Mouse (Mus musculus) kidney, adult 2 months (tissue): ENCODE measurements around the gene Olfm1. TPM values are rescaled to one million over a fixed set of nuclear protein-coding genes. Genes with fewer than 3 reads are reported as not detected.

ENCODE experiments used
- DNase-seq: peaks from one replicate; pipeline ENCODE4 v3.0.0; 2021
- H3K27ac ChIP-seq: fragments of 200-500 bp; 2 replicates; pipeline ENCODE4 v1.5.1; 2012; ENCODE audit warnings: low read depth, low read length, control low read depth, inconsistent platforms; ENCODE audit not compliant: insufficient read depth
- H3K27me3 ChIP-seq: fragments of 200-500 bp; replicated peaks from 2 replicates; pipeline ENCODE4 v1.6.1; 2012; ENCODE audit warnings: mild to moderate bottlenecking, moderate library complexity, low read length, inconsistent platforms; ENCODE audit not compliant: control insufficient read depth, insufficient read depth
- H3K36me3 ChIP-seq: fragments of 200-500 bp; 2 replicates; pipeline ENCODE4 v1.6.1; 2012; ENCODE audit warnings: mild to moderate bottlenecking, moderate library complexity, low read length, inconsistent platforms; ENCODE audit not compliant: control insufficient read depth, insufficient read depth
- H3K4me1 ChIP-seq: fragments of 200-500 bp; 2 replicates; pipeline ENCODE4 v1.6.1; 2011; ENCODE audit warnings: low read length; ENCODE audit not compliant: control insufficient read depth, insufficient read depth
- H3K4me3 ChIP-seq: fragments of 200-500 bp; 2 replicates; pipeline ENCODE4 v1.5.1; 2011; ENCODE audit warnings: mild to moderate bottlenecking, low read depth, low read length, control low read depth; ENCODE audit not compliant: insufficient read depth
- CTCF ChIP-seq: fragments of 200-500 bp; conservative IDR thresholded peaks from 2 replicates; pipeline ENCODE4 v1.5.1; 2011; ENCODE audit warnings: low read depth, mild to moderate bottlenecking, control low read depth, low read length, moderate library complexity, mixed read lengths; ENCODE audit not compliant: insufficient read depth, insufficient read length
- POLR2A ChIP-seq: fragments of 200-500 bp; IDR thresholded peaks from one replicate; pipeline ENCODE4 v1.6.1; 2011; ENCODE audit warnings: low read depth, low read length, control low read depth
- WGBS: fragments of 180-500 bp; shearing (Covaris S2); methylation state at CpG from one replicate; pipeline ENCODE4 v1.1.7; 2018; 5-methylcytosine and 5-hydroxymethylcytosine counted together
- polyA plus RNA-seq: library from polyadenylated mRNA; depleted of rRNA; stranded (reverse); fragments of >200 nt; gene quantifications from 2 replicates; pipeline ENCODE4 v1.2.3, GENCODE M21; 2012

Olfm1 gene
- polyA plus RNA-seq, 1 experiment: 32.5 TPM

GRCm38 (mm10) chr2:28252554-28252953 is 59.8 kb downstream of the Olfm1 start:
- H3K4me3 ChIP-seq: no peak overlapping the region
- TF ChIP-seq POLR2A: no peak
- TF ChIP-seq CTCF: no peak
- WGBS: 84% methylated on average over 4 of the region's 4 CpGs
- H3K27me3 ChIP-seq: no peaks in the 10 kb centered on the region
- no peaks in the 10 kb centered on the region for H3K36me3 ChIP-seq
- DNase-seq: no peak
- H3K4me1 ChIP-seq: no peaks in the 10 kb centered on the region
- H3K27ac ChIP-seq: no peak overlapping the region

GRCm38 (mm10) chr2:28256029-28256428 is 63.2 kb downstream of the Olfm1 start:
- no peak for DNase-seq
- H3K4me1 ChIP-seq: no peaks in the 10 kb centered on the region
- no peaks in the 10 kb centered on the region for H3K27me3 ChIP-seq
- H3K4me3 ChIP-seq: no peak overlapping the region
- no peak for TF ChIP-seq CTCF
- no peak for TF ChIP-seq POLR2A
- H3K36me3 ChIP-seq: no peaks in the 10 kb centered on the region
- WGBS: 85% methylated on average over 7 of the region's 7 CpGs
- no peak overlapping the region for H3K27ac ChIP-seq

GRCm38 (mm10) chr2:28261438-28261837 is 68.6 kb downstream of the Olfm1 start:
- no peak for DNase-seq
- Histone ChIP-seq H3K36me3 (no peaks in the 10 kb centered on the region), H3K27me3 (no peaks in the 10 kb centered on the region), H3K4me1 (no peaks in the 10 kb centered on the region), H3K27ac (no peak overlapping the region), H3K4me3 (no peak overlapping the region)
- WGBS: 66% methylated on average over 3 of the region's 3 CpGs
- no peak for TF ChIP-seq CTCF
- TF ChIP-seq POLR2A: no peak

GRCm38 (mm10) chr2:28267776-28268275 is 75.0 kb downstream of the Olfm1 start:
- Histone ChIP-seq H3K27ac (no peak overlapping the region), H3K36me3 (no peaks in the 10 kb centered on the region), H3K4me3 (no peak overlapping the region), H3K27me3 (no peaks in the 10 kb centered on the region), H3K4me1 (no peaks in the 10 kb centered on the region)
- no peak for TF ChIP-seq POLR2A
- TF ChIP-seq CTCF: no peak
- DNase-seq: no peak
- WGBS: 91% methylated on average over 3 of the region's 3 CpGs

- no peak overlapping the region for H3K4me3 ChIP-seq
- H3K27me3 ChIP-seq: no peaks in the 10 kb centered on the region
- H3K36me3 ChIP-seq: no peaks in the 10 kb centered on the region
- DNase-seq: peak; percentile 12
- no peak for TF ChIP-seq CTCF
- no peak for TF ChIP-seq POLR2A
- no peak overlapping the region for H3K27ac ChIP-seq
- WGBS: 34% methylated on average over 4 of the region's 4 CpGs
- H3K4me1 ChIP-seq: no peaks in the 10 kb centered on the region
Measured at GRCm38 (mm10) chr2:28270561-28270960, 77.8 kb downstream of the Olfm1 start.

- no peaks in the 10 kb centered on the region for H3K27me3 ChIP-seq
- H3K27ac ChIP-seq: no peak overlapping the region
- 73% methylated on average over 11 of the region's 11 CpGs for WGBS
- no peaks in the 10 kb centered on the region for H3K4me1 ChIP-seq
- no peak for DNase-seq
- H3K4me3 ChIP-seq: no peak overlapping the region
- TF ChIP-seq POLR2A (no peak), CTCF (no peak)
- no peaks in the 10 kb centered on the region for H3K36me3 ChIP-seq
Measured at GRCm38 (mm10) chr2:28272218-28272965, 79.6 kb downstream of the Olfm1 start.

GRCm38 (mm10) chr2:28274006-28274405 is 81.2 kb downstream of the Olfm1 start:
- no peak overlapping the region for H3K4me3 ChIP-seq
- no peak for DNase-seq
- WGBS: 75% methylated on average over 5 of the region's 5 CpGs
- H3K36me3 ChIP-seq: no peaks in the 10 kb centered on the region
- TF ChIP-seq POLR2A (no peak), CTCF (no peak)
- no peak overlapping the region for H3K27ac ChIP-seq
- no peaks in the 10 kb centered on the region for H3K27me3 ChIP-seq
- H3K4me1 ChIP-seq: no peaks in the 10 kb centered on the region
